Comparison of ENCODE assay signal across 20 mouse cellular contexts in genomic region chr10:17681386-17681785, GRCm38 (mm10). TPM values are rescaled to one million over a fixed set of nuclear protein-coding genes. Genes with fewer than 3 reads are reported as not detected.
A peak's percentile ranks its signal among the peaks of the same experiment; 100 is the strongest.
DNase-seq lines count a peak whose midpoint lies in the region; ATAC-seq and TF ChIP-seq lines count a peak whose summit lies in the region.
"Had no signal": no experiment of that assay in that cellular context is flagged by ENCODE, and none has a peak within 500 bp of the region (broad histone marks: within the 10 kb centered on the region; RNA-seq: fewer than 3 reads in every experiment).

No protein-coding gene starts in this region.

- peak; percentile 71 for DNase-seq in liver, adult 2 months (ENCODE audit: extremely low read depth, low read depth, low spot score)
- DNase-seq in stomach, postnatal 0 days (ENCODE audit: low spot score): no peak
- no peak for DNase-seq in kidney, adult 8-10 months
- DNase-seq in lung, postnatal 0 days (ENCODE audit: low spot score): no peak
- DNase-seq: adrenal gland, adult 8-10 months; adrenal gland, postnatal 14 days; adrenal gland, postnatal 36 days; cerebellum, adult 11-12 months; cerebellum, adult 2 months; cerebellum, adult 9-10 months; cerebellum, postnatal 10 days; cerebellum, postnatal 25 days had no signal

- no peak overlapping the region; the same call in 1 of the 2 replicates for H3K27ac ChIP-seq in liver, adult 2 months (replicated peaks; ENCODE audit: insufficient read depth, low read depth, low read length)
- H3K27ac ChIP-seq in liver, embryonic 12.5 days: no peak overlapping the region
- H3K27ac ChIP-seq in stomach, embryonic 16.5 days (ENCODE audit: low read length): peak overlapping the region; percentile 21; the same call in 1 of the 2 replicates
- H3K27ac ChIP-seq in stomach, postnatal 0 days (replicated peaks): no peak overlapping the region
- H3K27ac ChIP-seq in intestine, embryonic 15.5 days: 0 out of 2 replicates have a peak overlapping the region, but pooled peaks have one; percentile 51
- peak overlapping the region; percentile 75 for H3K27ac ChIP-seq in intestine, postnatal 0 days (ENCODE audit: low read depth, low read length)
- H3K27ac ChIP-seq in lung, postnatal 0 days (ENCODE audit: low read length): no peak overlapping the region
- H3K27ac ChIP-seq: embryonic facial prominence, embryonic 10.5 days; embryonic facial prominence, embryonic 12.5 days; forebrain, embryonic 13.5 days; forebrain, embryonic 15.5 days had no signal

- no peak for TF ChIP-seq POLR2A in liver, adult 2 months (IDR thresholded peaks at IDR 0.05; ENCODE audit: extremely low read depth, insufficient read depth, low read length)

- no peak for ATAC-seq in liver, embryonic 12.5 days
- ATAC-seq in stomach, embryonic 16.5 days (ENCODE audit: insufficient read depth, low FRiP score): no peak
- no peak for ATAC-seq in stomach, postnatal 0 days (ENCODE audit: low FRiP score, low TSS enrichment)
- no peak for ATAC-seq in intestine, embryonic 15.5 days
- ATAC-seq in intestine, postnatal 0 days: no peak
- no peak for ATAC-seq in lung, postnatal 0 days
- ATAC-seq: forebrain, embryonic 13.5 days; forebrain, embryonic 15.5 days had no signal

- H3K9me3 ChIP-seq in liver, embryonic 12.5 days (replicated peaks): no peaks in the 10 kb centered on the region
- H3K9me3 ChIP-seq in stomach, embryonic 16.5 days (replicated peaks; ENCODE audit: control insufficient read depth, low read length): no peaks in the 10 kb centered on the region
- H3K9me3 ChIP-seq in stomach, postnatal 0 days (ENCODE audit: control insufficient read depth, low read length): no peaks in the 10 kb centered on the region
- no peaks in the 10 kb centered on the region for H3K9me3 ChIP-seq in intestine, embryonic 15.5 days
- no peaks in the 10 kb centered on the region for H3K9me3 ChIP-seq in intestine, postnatal 0 days (ENCODE audit: control insufficient read depth)
- no peaks in the 10 kb centered on the region for H3K9me3 ChIP-seq in lung, postnatal 0 days (ENCODE audit: low read length)
- H3K9me3 ChIP-seq: embryonic facial prominence, embryonic 10.5 days; embryonic facial prominence, embryonic 12.5 days; forebrain, embryonic 13.5 days; forebrain, embryonic 15.5 days had no signal

- H3K4me1 ChIP-seq in liver, adult 2 months (ENCODE audit: control insufficient read depth, insufficient read depth, low read length): peaks cover 8% of the 10 kb centered on the region; the same call in 1 of the 2 replicates
- H3K4me1 ChIP-seq in liver, embryonic 12.5 days: peaks cover 24% of the 10 kb centered on the region
- no peaks in the 10 kb centered on the region for H3K4me1 ChIP-seq in stomach, embryonic 16.5 days (ENCODE audit: control insufficient read depth, insufficient read depth, low read length)
- no peaks in the 10 kb centered on the region for H3K4me1 ChIP-seq in stomach, postnatal 0 days (replicated peaks; ENCODE audit: control insufficient read depth, insufficient read depth)
- no peaks in the 10 kb centered on the region for H3K4me1 ChIP-seq in intestine, embryonic 15.5 days (replicated peaks)
- 0 out of 2 replicates have a peak, but pooled peaks cover 4% of the 10 kb centered on the region for H3K4me1 ChIP-seq in intestine, postnatal 0 days (replicated peaks; ENCODE audit: control insufficient read depth, insufficient read depth, low read length)
- H3K4me1 ChIP-seq in lung, postnatal 0 days (ENCODE audit: insufficient read depth, low read depth, low read length): no peaks in the 10 kb centered on the region
- H3K4me1 ChIP-seq: embryonic facial prominence, embryonic 10.5 days; embryonic facial prominence, embryonic 12.5 days; forebrain, embryonic 13.5 days; forebrain, embryonic 15.5 days had no signal

- H3K79me2 ChIP-seq in liver, adult 2 months (ENCODE audit: control insufficient read depth, insufficient read depth, low read length): no peaks in the 10 kb centered on the region

- no peak overlapping the region for H3K4me2 ChIP-seq in liver, embryonic 12.5 days
- no peak overlapping the region for H3K4me2 ChIP-seq in stomach, embryonic 16.5 days (ENCODE audit: low read depth, low read length)
- H3K4me2 ChIP-seq in stomach, postnatal 0 days (replicated peaks; ENCODE audit: low read depth): no peak overlapping the region
- no peak overlapping the region for H3K4me2 ChIP-seq in intestine, embryonic 15.5 days (replicated peaks)
- H3K4me2 ChIP-seq in intestine, postnatal 0 days (replicated peaks; ENCODE audit: low read depth): no peak overlapping the region
- H3K4me2 ChIP-seq in lung, postnatal 0 days (replicated peaks; ENCODE audit: low read depth, low read length): no peak overlapping the region
- H3K4me2 ChIP-seq: embryonic facial prominence, embryonic 12.5 days; forebrain, embryonic 13.5 days; forebrain, embryonic 15.5 days had no signal

- TF ChIP-seq EP300 in stomach, postnatal 0 days (optimal IDR thresholded peaks at IDR 0.05): no peak
- TF ChIP-seq EP300 in lung, postnatal 0 days (IDR thresholded peaks at IDR 0.05): no peak

- 52% methylated on average over 2 of the region's 2 CpGs for WGBS in liver, adult 2 months
- 79% methylated on average over 2 of the region's 2 CpGs for WGBS in liver, embryonic 12.5 days (ENCODE audit: insufficient replicate concordance)
- 79% methylated on average over 2 of the region's 2 CpGs for WGBS in stomach, embryonic 16.5 days
- 82% methylated on average over 2 of the region's 2 CpGs for WGBS in stomach, postnatal 0 days
- 86% methylated on average over 2 of the region's 2 CpGs for WGBS in intestine, embryonic 15.5 days
- 81% methylated on average over 2 of the region's 2 CpGs for WGBS in intestine, postnatal 0 days
- 88% methylated on average over 2 of the region's 2 CpGs for WGBS in lung, postnatal 0 days

- TF ChIP-seq CTCF in liver, adult 2 months (IDR thresholded peaks at IDR 0.05; ENCODE audit: low read depth, low read length): no peak
- TF ChIP-seq CTCF in stomach, postnatal 0 days (IDR thresholded peaks at IDR 0.05; ENCODE audit: low read depth): no peak
- no peak for TF ChIP-seq CTCF in intestine, postnatal 0 days (IDR thresholded peaks at IDR 0.05; ENCODE audit: low read depth)
- no peak for TF ChIP-seq CTCF in lung, postnatal 0 days (IDR thresholded peaks at IDR 0.05)

- no peaks in the 10 kb centered on the region for H3K36me3 ChIP-seq in liver, adult 2 months (ENCODE audit: control insufficient read depth, insufficient read depth, low read length)
- H3K36me3 ChIP-seq in liver, embryonic 12.5 days: no peaks in the 10 kb centered on the region
- no peaks in the 10 kb centered on the region for H3K36me3 ChIP-seq in stomach, embryonic 16.5 days (ENCODE audit: control insufficient read depth, insufficient read depth, low read length)
- H3K36me3 ChIP-seq in stomach, postnatal 0 days (ENCODE audit: control insufficient read depth, insufficient read depth, low read length): no peaks in the 10 kb centered on the region
- H3K36me3 ChIP-seq in intestine, embryonic 15.5 days: no peaks in the 10 kb centered on the region
- H3K36me3 ChIP-seq in intestine, postnatal 0 days (ENCODE audit: control insufficient read depth, insufficient read depth): no peaks in the 10 kb centered on the region
- H3K36me3 ChIP-seq in lung, postnatal 0 days (ENCODE audit: insufficient read depth, low read length): no peaks in the 10 kb centered on the region
- H3K36me3 ChIP-seq: embryonic facial prominence, embryonic 10.5 days; embryonic facial prominence, embryonic 12.5 days; forebrain, embryonic 15.5 days had no signal

- no peak overlapping the region for H3K9ac ChIP-seq in liver, adult 2 months (ENCODE audit: low read depth, low read length)
- H3K9ac ChIP-seq in liver, embryonic 12.5 days: no peak overlapping the region
- H3K9ac ChIP-seq in stomach, embryonic 16.5 days (ENCODE audit: low read length): no peak overlapping the region
- no peak overlapping the region for H3K9ac ChIP-seq in stomach, postnatal 0 days (ENCODE audit: low read length)
- H3K9ac ChIP-seq in intestine, embryonic 15.5 days: no peak overlapping the region
- no peak overlapping the region for H3K9ac ChIP-seq in intestine, postnatal 0 days (ENCODE audit: low read depth, low read length)
- H3K9ac ChIP-seq in lung, postnatal 0 days (replicated peaks; ENCODE audit: low read depth): no peak overlapping the region
- H3K9ac ChIP-seq: embryonic facial prominence, embryonic 12.5 days; forebrain, embryonic 13.5 days; forebrain, embryonic 15.5 days had no signal

- no peaks in the 10 kb centered on the region for H3K27me3 ChIP-seq in liver, adult 2 months (ENCODE audit: control insufficient read depth, insufficient read depth, low read length)
- no peaks in the 10 kb centered on the region for H3K27me3 ChIP-seq in liver, embryonic 12.5 days (replicated peaks)
- H3K27me3 ChIP-seq in stomach, embryonic 16.5 days (ENCODE audit: control insufficient read depth, insufficient read depth, low read length): no peaks in the 10 kb centered on the region
- H3K27me3 ChIP-seq in stomach, postnatal 0 days (ENCODE audit: control insufficient read depth, insufficient read depth, low read length): no peaks in the 10 kb centered on the region
- H3K27me3 ChIP-seq in intestine, embryonic 15.5 days (replicated peaks): no peaks in the 10 kb centered on the region
- no peaks in the 10 kb centered on the region for H3K27me3 ChIP-seq in intestine, postnatal 0 days (replicated peaks; ENCODE audit: control insufficient read depth, insufficient read depth, low read length)
- H3K27me3 ChIP-seq in lung, postnatal 0 days (replicated peaks; ENCODE audit: insufficient read depth, low read length): no peaks in the 10 kb centered on the region
- H3K27me3 ChIP-seq: embryonic facial prominence, embryonic 12.5 days; forebrain, embryonic 13.5 days; forebrain, embryonic 15.5 days had no signal

- no peak overlapping the region for H3K4me3 ChIP-seq in liver, adult 2 months (ENCODE audit: insufficient read depth, low read depth, low read length)
- no peak overlapping the region for H3K4me3 ChIP-seq in liver, embryonic 12.5 days
- no peak overlapping the region for H3K4me3 ChIP-seq in stomach, embryonic 16.5 days (replicated peaks; ENCODE audit: low read length)
- no peak overlapping the region for H3K4me3 ChIP-seq in stomach, postnatal 0 days (ENCODE audit: low read depth, low read length)
- H3K4me3 ChIP-seq in intestine, embryonic 15.5 days (replicated peaks): no peak overlapping the region
- H3K4me3 ChIP-seq in intestine, postnatal 0 days (ENCODE audit: low read depth, low read length): no peak overlapping the region
- no peak overlapping the region for H3K4me3 ChIP-seq in lung, postnatal 0 days (ENCODE audit: low read depth, low read length)
- H3K4me3 ChIP-seq: embryonic facial prominence, embryonic 10.5 days; embryonic facial prominence, embryonic 12.5 days; forebrain, embryonic 13.5 days; forebrain, embryonic 15.5 days had no signal

RNA-seq across cellular contexts. Expression of gene Cited2, which starts 41.6 kb away (rescaled TPM):
- 9.2 and 9.7 TPM in 2 replicates for total RNA-seq in liver, adult 2 months (2014; rRNA removed)
- 25.6 and 25.9 TPM in 2 replicates for polyA plus RNA-seq in liver, adult 2 months (2012; rRNA removed)
- 35.3 and 36.7 TPM in 2 replicates for polyA plus RNA-seq in liver, embryonic 12.5 days (2016; fragmentation: Nextera tagmentation; extraction: Ambion mirVana)
- 19.1 and 20.7 TPM in 2 replicates for polyA plus RNA-seq in stomach, embryonic 16.5 days (2015; fragmentation: Nextera tagmentation; extraction: Ambion mirVana)
- polyA plus RNA-seq in stomach, postnatal 0 days (2015; fragmentation: Nextera tagmentation; extraction: Ambion mirVana): 33.0 and 33.7 TPM in 2 replicates
- 48.9 and 49.5 TPM in 2 replicates for polyA plus RNA-seq in intestine, embryonic 15.5 days (2015; fragmentation: Nextera tagmentation; extraction: Ambion mirVana)
- 41.8 and 47.0 TPM in 2 replicates for polyA plus RNA-seq in intestine, postnatal 0 days (2015; fragmentation: Nextera tagmentation; extraction: Ambion mirVana)
- polyA plus RNA-seq in lung, postnatal 0 days (2015; fragmentation: Nextera tagmentation; extraction: Ambion mirVana): 53.4 and 57.9 TPM in 2 replicates

Comparison
In these comparisons a context has a peak if more than half of its experiments do, and no peak if none do; other contexts are left out.
1. H3K27ac ChIP-seq: peak in stomach, embryonic 16.5 days (single experiment), intestine, embryonic 15.5 days (single experiment) and intestine, postnatal 0 days (single experiment); none in liver, adult 2 months (single experiment), liver, embryonic 12.5 days (single experiment), stomach, postnatal 0 days (single experiment) and lung, postnatal 0 days (single experiment).